Mouse (Mus musculus): ENCODE results near the gene Ap3m1.
A peak's percentile ranks its signal among the peaks of the same experiment; 100 is the strongest.

The Ap3m1 gene

DNA sequence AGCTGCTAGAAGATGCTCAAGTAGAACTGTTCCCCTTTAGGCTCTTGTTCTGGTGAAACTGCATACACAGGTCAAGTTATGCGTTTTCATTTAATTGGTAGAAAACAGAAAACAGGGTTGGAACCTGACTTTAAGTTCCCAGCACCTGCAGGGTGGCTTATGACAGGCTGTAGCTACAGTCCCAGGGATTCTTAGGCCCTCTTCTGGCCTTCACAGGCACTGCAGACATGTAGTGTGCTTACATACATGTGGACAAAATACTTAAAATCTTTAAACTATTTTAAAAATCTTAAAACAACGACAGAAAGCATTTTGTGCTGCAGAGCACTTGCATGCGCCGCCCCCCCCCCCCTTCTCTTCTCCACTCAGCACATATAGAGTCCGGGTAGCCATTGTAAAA, 17.3 kb upstream of the Ap3m1 start:
- no peak for DNase-seq (ENCODE audit: low spot score in 2 of 2)

DNA sequence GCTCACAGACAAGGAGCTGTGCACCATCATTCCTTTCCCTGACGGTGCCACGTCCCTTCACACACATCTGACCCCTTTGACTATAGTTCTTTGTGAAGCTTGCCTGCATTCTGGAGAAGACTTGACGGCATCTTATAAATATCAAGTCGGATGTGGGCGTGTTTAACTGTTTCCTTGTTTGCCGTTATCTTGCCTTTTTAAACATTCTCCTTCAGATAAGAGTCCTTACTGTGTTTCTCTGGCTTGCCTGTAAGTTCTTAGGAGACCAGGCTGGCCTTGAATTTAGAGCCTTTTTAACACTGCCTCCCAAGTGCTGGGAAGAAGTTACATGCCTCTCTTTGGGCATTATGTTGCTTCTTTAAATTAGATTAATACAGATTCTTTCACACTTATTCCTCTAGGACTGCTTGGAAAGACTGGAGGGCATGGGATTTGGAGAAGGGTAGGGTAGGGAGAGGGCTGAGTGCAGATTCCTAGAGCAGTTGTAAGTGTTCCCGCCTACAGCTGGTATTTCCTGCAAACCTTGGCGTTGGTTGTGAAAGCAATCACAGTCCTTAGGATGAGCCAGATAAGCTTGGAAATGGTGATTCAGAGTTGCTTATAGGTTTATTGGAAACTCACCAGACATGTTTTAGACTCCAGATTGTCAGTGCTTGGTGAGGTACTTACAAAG, 13.3 kb upstream of the Ap3m1 start:
- no peak for DNase-seq (ENCODE audit: low spot score in 2 of 2)

GRCm38 (mm10) chr14:21064321-21064720, 12.0 kb upstream of the Ap3m1 start:
- DNase-seq (ENCODE audit: low spot score in 2 of 2), result no peak

GRCm38 (mm10) chr14:21062766-21063513, 10.6 kb upstream of the Ap3m1 start:
- DNase-seq (ENCODE audit: low spot score in 2 of 2), result no peak

DNA sequence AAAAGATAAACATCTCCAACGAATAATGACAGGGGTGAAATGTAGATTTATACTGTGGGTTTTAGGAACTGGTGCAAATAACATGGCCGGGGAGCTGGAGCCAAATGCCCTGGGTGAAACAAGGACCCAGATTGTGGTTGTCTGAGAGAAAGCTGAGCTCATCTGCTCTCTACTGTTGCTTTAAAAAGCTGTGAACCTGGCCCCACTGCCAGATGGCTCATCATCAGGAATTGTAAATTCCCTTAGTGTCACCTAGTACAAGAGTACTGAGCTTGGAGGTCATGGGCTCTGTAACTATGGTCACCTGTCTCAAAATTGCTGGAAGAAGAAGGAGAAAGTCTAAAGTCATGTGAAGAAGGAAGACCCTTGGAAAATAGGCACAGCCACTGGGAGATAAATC, 6.7 kb upstream of the Ap3m1 start:
- no peak for DNase-seq (ENCODE audit: low spot score in 2 of 2)

GRCm38 (mm10) chr14:21053586-21053985, 1.3 kb upstream of the Ap3m1 start:
- no peak for DNase-seq (ENCODE audit: low spot score in 2 of 2)

GRCm38 (mm10) chr14:21053151-21053550, 843 bp upstream of the Ap3m1 start:
- no peak for DNase-seq (ENCODE audit: low spot score in 2 of 2)

DNA sequence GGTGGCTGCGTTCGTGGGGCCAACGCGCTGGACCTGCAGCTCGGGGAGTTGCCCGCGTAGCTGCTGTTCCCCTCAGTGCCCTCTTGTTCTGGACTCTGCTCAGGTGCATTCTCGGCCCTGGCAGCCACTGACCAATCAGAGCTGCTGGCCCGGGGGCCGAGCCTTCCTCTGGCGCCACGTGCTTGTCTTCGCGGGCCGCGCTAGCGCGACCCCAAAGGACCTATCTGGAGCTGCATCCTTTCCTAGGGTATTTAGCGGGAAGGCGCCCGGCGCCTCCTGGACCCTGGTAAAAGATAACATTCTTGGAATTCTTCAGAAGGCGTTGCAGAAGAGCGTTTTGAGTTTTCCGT, 448 bp upstream of the Ap3m1 start:
- DNase-seq (ENCODE audit: low spot score in 2 of 2), result peak in 1 of 2 experiments; percentile 45

DNA sequence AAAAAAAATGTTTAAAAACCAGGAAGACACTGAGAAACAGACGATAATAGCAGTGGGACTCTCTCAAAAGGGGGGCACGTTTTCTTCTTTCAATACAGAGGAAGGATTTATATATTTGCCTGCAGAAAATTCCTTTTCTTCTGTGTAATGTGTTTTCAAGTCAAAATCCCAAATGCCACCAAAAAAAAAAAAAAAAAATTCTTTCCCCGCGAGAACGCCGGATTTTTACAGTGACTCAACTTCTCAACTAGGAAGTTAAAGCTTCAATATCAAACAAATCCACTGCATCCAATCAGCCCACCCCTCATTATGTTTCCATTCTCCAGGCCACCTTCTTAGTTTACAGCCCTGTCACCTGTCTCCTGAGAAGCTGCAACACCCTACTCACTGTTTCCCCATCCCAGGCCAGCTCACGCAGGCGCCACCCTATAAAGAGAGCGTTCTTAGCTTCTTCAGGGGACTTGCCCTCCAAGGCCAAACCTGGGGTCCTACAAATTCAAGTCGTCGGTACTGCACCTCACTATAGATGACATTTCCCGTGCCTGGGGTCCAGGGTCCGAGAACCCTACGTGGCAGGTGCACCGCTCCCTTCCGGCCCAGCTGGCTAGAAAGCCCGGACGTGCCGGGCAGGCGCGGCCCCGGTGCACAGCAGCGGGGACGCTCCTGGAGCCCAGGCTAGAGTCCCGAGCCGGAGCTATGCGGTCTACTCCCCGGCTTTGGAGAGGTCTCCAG, 762 bp downstream of the Ap3m1 start:
- DNase-seq (ENCODE audit: low spot score in 2 of 2), result no peak

GRCm38 (mm10) chr14:21050734-21051133, 1.6 kb downstream of the Ap3m1 start:
- peak; percentile 20 to 24 for DNase-seq (ENCODE audit: low spot score in 2 of 2)

DNA sequence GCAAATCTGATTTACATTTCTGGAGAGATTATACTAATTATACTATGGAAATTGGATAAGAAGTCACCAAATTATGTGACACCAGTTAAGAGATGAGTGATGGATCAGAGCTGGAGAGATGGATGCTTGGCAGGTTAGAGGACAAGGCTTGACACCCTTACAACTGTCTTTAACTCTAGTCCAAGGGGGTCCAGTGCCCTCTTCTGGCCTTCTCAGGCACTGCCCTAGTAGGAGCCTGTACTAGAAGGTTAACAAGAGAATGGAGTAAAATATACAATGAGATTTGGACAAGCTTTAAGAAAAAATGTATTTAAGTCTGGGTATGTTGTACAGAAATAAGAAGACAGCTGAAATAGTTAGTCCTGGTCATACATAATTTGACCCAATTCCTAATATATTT, 3.4 kb downstream of the Ap3m1 start:
- peak in 1 of 2 experiments; percentile 44 for DNase-seq (ENCODE audit: low spot score in 2 of 2)

GRCm38 (mm10) chr14:21047840-21048239, 4.5 kb downstream of the Ap3m1 start:
- no peak for DNase-seq (ENCODE audit: low spot score in 2 of 2)

- no peak for DNase-seq (ENCODE audit: low spot score in 2 of 2)
Observed at GRCm38 (mm10) chr14:21039623-21040022, 12.7 kb downstream of the Ap3m1 start.

- no peak for DNase-seq (ENCODE audit: low spot score in 2 of 2)
Observed at GRCm38 (mm10) chr14:21039077-21039476, 13.2 kb downstream of the Ap3m1 start.

GRCm38 (mm10) chr14:21034791-21035190, 17.5 kb downstream of the Ap3m1 start:
- DNase-seq (ENCODE audit: low spot score in 2 of 2), result no peak

GRCm38 (mm10) chr14:21034271-21034670, 18.0 kb downstream of the Ap3m1 start:
- DNase-seq (ENCODE audit: low spot score in 2 of 2), result no peak

GRCm38 (mm10) chr14:21031783-21032511, 20.4 kb downstream of the Ap3m1 start:
- DNase-seq (ENCODE audit: low spot score in 2 of 2), result peak; percentile 13 to 20

GRCm38 (mm10) chr14:21029025-21029659, 23.2 kb downstream of the Ap3m1 start:
- no peak for DNase-seq (ENCODE audit: low spot score in 2 of 2)

DNA sequence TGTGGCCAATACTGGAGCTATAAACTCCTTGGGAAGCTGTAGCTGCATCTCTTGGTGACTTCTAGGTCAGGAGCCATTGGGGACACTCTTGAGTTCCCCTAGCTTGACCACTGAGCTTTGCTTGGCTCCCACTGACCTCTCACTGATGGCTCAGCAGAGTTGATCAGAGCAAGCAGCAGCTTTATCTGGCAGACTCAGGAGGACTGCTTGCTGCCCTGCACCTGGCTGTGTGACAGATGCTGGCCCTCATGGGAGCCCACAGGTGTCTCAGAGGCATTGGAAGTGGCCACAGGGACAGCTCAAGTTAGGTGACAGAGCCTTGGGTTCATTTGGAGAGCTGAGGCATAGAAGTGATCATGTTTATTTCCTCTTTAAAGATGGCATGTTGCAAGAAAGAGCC, 24.8 kb downstream of the Ap3m1 start:
- DNase-seq (ENCODE audit: low spot score in 2 of 2), result no peak

- DNase-seq (ENCODE audit: low spot score in 2 of 2), result no peak
Observed at GRCm38 (mm10) chr14:21020435-21020834, 31.9 kb downstream of the Ap3m1 start.

DNA sequence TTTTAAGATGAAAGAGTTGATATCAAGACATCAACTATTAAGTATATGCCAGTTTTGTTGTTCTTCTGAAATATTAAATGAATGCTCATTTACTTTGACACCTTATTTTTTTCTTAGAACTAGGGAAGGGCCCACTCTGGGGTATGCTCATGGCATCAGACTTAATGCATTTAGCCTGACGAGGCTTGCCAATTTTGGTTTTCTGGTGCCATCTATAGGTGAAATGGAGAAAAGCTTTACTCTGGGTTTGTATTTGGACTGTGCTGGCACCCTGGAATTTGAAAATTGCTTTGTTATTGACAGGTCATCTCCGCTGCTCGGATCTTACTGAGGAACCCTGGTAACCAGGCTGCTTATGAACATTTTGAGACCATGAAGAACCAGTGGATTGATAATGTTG, 33.3 kb downstream of the Ap3m1 start:
- peak in 1 of 2 experiments; percentile 27 for DNase-seq (ENCODE audit: low spot score in 2 of 2)

GRCm38 (mm10) chr14:21017871-21018270, 34.4 kb downstream of the Ap3m1 start:
- DNase-seq (ENCODE audit: low spot score in 2 of 2), result no peak
